Mouse (Mus musculus) kidney, adult 2 months (tissue): ENCODE data around the gene Alg14. TPM values are rescaled to one million over a fixed set of nuclear protein-coding genes. Genes with fewer than 3 reads are reported as not detected.

Source experiments
- DNase-seq: peaks from one replicate; pipeline ENCODE4 v3.0.0; 2021
- H3K27ac ChIP-seq: fragments of 200-500 bp; 2 replicates; pipeline ENCODE4 v1.5.1; 2012; ENCODE audit warnings: low read depth, low read length, control low read depth, inconsistent platforms; ENCODE audit not compliant: insufficient read depth
- H3K27me3 ChIP-seq: fragments of 200-500 bp; replicated peaks from 2 replicates; pipeline ENCODE4 v1.6.1; 2012; ENCODE audit warnings: mild to moderate bottlenecking, moderate library complexity, low read length, inconsistent platforms; ENCODE audit not compliant: control insufficient read depth, insufficient read depth
- H3K36me3 ChIP-seq: fragments of 200-500 bp; 2 replicates; pipeline ENCODE4 v1.6.1; 2012; ENCODE audit warnings: mild to moderate bottlenecking, moderate library complexity, low read length, inconsistent platforms; ENCODE audit not compliant: control insufficient read depth, insufficient read depth
- H3K4me1 ChIP-seq: fragments of 200-500 bp; 2 replicates; pipeline ENCODE4 v1.6.1; 2011; ENCODE audit warnings: low read length; ENCODE audit not compliant: control insufficient read depth, insufficient read depth
- H3K4me3 ChIP-seq: fragments of 200-500 bp; 2 replicates; pipeline ENCODE4 v1.5.1; 2011; ENCODE audit warnings: mild to moderate bottlenecking, low read depth, low read length, control low read depth; ENCODE audit not compliant: insufficient read depth
- CTCF ChIP-seq: fragments of 200-500 bp; conservative IDR thresholded peaks from 2 replicates; pipeline ENCODE4 v1.5.1; 2011; ENCODE audit warnings: low read depth, mild to moderate bottlenecking, control low read depth, low read length, moderate library complexity, mixed read lengths; ENCODE audit not compliant: insufficient read depth, insufficient read length
- POLR2A ChIP-seq: fragments of 200-500 bp; IDR thresholded peaks from one replicate; pipeline ENCODE4 v1.6.1; 2011; ENCODE audit warnings: low read depth, low read length, control low read depth
- WGBS: fragments of 180-500 bp; shearing (Covaris S2); methylation state at CpG from one replicate; pipeline ENCODE4 v1.1.7; 2018; 5-methylcytosine and 5-hydroxymethylcytosine counted together
- polyA plus RNA-seq: library from polyadenylated mRNA; depleted of rRNA; stranded (reverse); fragments of >200 nt; gene quantifications from 2 replicates; pipeline ENCODE4 v1.2.3, GENCODE M21; 2012

The Alg14 gene
- polyA plus RNA-seq, 1 experiment: 22.9 TPM

- TF ChIP-seq CTCF (no peak), POLR2A (no peak)
- Histone ChIP-seq H3K27ac (peak overlapping the region; percentile 61), H3K4me1 (no peaks in the 10 kb centered on the region), H3K36me3 (no peaks in the 10 kb centered on the region), H3K4me3 (no peak overlapping the region), H3K27me3 (no peaks in the 10 kb centered on the region)
- DNase-seq: peak; percentile 77
- WGBS: 54% methylated on average over 8 of the region's 8 CpGs
Observed at GRCm38 (mm10) chr3:121365131-121365530, 73.6 kb downstream of the Alg14 start.

DNA sequence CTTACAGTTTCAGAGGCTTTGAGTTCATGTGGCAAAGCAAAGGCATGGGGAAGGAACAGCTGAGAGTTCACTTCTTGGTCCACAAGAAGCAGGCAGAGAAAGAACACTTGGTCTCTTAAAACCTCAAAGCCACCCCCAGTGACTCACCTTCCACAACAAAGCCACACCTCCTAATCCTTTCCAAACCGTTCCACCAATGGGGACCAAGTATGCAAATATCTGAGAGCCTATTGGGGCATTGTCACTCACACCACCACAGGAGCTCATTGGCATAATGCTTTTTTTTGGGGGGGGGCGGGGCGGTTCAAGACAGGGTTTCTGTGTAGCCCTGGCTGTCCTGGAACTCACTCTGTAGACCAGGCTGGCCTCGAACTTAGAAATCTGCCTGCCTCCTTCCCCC is 77.0 kb downstream of the Alg14 start:
- TF ChIP-seq POLR2A: no peak
- no peak for TF ChIP-seq CTCF
- Histone ChIP-seq H3K4me3 (no peak overlapping the region), H3K27ac (no peak overlapping the region), H3K27me3 (no peaks in the 10 kb centered on the region), H3K4me1 (no peaks in the 10 kb centered on the region), H3K36me3 (no peaks in the 10 kb centered on the region)
- no peak for DNase-seq
- WGBS: 97% methylated on average over 4 of the region's 4 CpGs

GRCm38 (mm10) chr3:121369517-121369916 is 77.9 kb downstream of the Alg14 start:
- TF ChIP-seq POLR2A (no peak), CTCF (no peak)
- Histone ChIP-seq H3K4me3 (peak overlapping the region; percentile 9; the same call in 1 of the 2 replicates), H3K27me3 (no peaks in the 10 kb centered on the region), H3K4me1 (no peaks in the 10 kb centered on the region), H3K36me3 (no peaks in the 10 kb centered on the region), H3K27ac (no peak overlapping the region)
- peak; percentile 38 for DNase-seq
- 72% methylated on average over 6 of the region's 6 CpGs for WGBS

- Histone ChIP-seq H3K4me3 (no peak overlapping the region), H3K27ac (no peak overlapping the region)
Observed at GRCm38 (mm10) chr3:121370301-121370700, 78.7 kb downstream of the Alg14 start.

DNA sequence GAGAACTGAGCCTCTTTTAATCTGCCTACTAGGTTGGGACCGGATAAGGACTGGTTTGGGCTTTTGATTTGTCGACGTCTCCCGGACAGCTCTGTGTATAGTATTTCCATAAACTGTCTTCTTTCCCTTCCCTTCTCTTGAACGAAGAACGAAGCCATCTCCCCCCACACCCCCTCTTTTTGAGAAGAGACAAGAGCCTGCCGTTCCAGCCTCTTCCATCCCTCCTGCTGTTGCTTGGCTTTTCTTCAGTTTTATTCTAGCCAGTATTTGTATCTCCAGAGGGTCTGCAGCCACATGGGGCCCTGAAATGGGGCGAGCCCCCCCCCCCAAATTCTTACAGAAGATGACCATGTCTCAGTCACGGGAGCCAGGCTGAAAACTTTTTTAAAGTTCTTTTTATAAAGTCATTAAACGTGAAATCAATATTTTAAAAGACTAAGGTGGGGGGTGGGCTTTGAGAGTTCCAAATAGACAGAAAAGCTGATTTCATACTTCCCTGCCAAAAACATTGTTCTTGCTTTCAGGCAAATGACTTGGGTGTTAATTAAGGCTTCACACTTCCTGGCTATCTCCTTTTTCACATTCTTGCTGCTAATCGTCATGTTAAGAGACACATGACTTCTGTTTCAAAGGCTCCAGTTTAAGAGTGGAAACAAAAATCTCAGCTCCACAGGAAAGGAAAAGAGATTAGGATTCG is 79.4 kb downstream of the Alg14 start:
- Histone ChIP-seq H3K27me3 (no peaks in the 10 kb centered on the region), H3K36me3 (no peaks in the 10 kb centered on the region), H3K4me3 (no peak overlapping the region), H3K27ac (no peak overlapping the region), H3K4me1 (no peaks in the 10 kb centered on the region)
- 80% methylated on average over 12 of the region's 12 CpGs for WGBS
- no peak for TF ChIP-seq CTCF
- TF ChIP-seq POLR2A: no peak
- DNase-seq: no peak

More at GRCm38 (mm10) chr3:121370301-121370700, 78.7 kb downstream of the Alg14 start:
- Histone ChIP-seq H3K27me3 (no peaks in the 10 kb centered on the region), H3K4me1 (no peaks in the 10 kb centered on the region), H3K36me3 (no peaks in the 10 kb centered on the region)
- TF ChIP-seq CTCF (no peak), POLR2A (no peak)
- 80% methylated on average over 13 of the region's 13 CpGs for WGBS
- DNase-seq: no peak

GRCm38 (mm10) chr3:121371527-121372220 is 80.1 kb downstream of the Alg14 start:
- no peak overlapping the region for H3K27ac ChIP-seq
- no peak overlapping the region for H3K4me3 ChIP-seq
- WGBS: 72% methylated on average over 8 of the region's 8 CpGs
- no peaks in the 10 kb centered on the region for H3K4me1 ChIP-seq
- no peaks in the 10 kb centered on the region for H3K36me3 ChIP-seq
- no peak for DNase-seq
- no peaks in the 10 kb centered on the region for H3K27me3 ChIP-seq
- TF ChIP-seq CTCF (no peak), POLR2A (no peak)

DNA sequence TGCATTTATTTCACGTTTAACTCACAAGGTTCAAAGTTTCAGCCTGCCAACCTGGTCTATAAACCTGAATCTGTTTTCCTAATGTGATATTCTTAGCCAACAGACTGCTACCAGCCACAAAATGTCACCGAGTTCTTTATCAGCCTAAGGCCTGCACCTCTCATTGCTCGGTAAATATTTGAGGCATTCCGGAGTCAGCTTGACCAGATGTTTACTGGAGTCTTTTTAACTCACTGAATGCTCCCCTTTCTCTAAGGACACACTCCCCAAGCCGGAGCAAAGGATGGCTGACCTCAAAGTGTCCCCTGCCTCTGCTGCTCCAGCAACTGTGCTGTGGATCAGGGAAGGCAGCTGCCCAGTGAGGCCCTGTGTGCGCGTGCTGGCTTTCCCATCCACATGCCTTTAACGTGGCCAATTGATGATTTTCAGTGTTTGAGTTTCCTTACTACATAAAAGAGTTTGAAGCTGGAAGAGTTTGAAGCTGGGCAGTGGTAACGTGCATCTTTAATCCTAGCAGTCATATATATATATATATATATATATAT is 82.4 kb downstream of the Alg14 start:
- Histone ChIP-seq H3K4me1 (peaks cover 9% of the 10 kb centered on the region), H3K27ac (no peak overlapping the region), H3K4me3 (no peak overlapping the region), H3K36me3 (no peaks in the 10 kb centered on the region), H3K27me3 (no peaks in the 10 kb centered on the region)
- DNase-seq: no peak
- TF ChIP-seq POLR2A: no peak
- no peak for TF ChIP-seq CTCF
- 58% methylated on average over 9 of the region's 9 CpGs for WGBS
